Mouse (Mus musculus) cerebellum, adult 11-12 months (tissue): ENCODE measurements around the gene Tapbp.
"Not testable (repeated sequence)": the region's sequence is repeated elsewhere in the genome, so short reads cannot be mapped to it uniquely, and the experiment has no call there.

Experiments
- DNase-seq: peaks from one replicate; pipeline ENCODE4 v3.0.0; 2022

The Tapbp gene

DNA sequence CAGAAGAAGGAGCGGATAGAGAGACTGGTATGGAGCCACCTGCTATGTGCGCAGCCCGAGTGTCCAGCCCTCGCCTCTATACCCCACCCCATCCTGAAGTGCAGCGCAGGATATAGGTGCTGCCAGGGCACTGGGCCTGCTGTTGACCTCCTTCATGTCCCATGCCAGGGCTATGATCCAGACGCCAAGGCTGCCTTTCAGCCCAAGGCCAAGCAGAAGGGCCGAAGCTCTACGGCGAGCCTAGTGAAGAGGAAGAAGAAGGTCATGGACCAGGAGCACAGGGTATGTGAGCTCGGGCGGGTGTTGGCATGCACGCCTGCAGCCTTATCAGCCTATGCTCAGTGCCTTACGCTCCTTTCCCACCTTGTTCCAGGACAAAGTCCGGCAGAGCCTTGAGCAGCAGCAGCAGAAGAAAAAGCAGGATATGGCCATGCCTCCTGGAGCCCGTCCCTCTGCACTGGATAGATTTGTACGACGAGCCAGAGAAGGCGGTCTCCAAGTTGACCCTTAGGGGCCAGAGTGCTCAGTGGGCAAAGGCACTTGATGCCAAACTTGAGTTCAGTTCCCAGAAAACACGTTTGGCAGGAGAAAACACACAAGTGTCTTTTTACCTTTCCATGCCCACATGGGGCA is 33.3 kb downstream of the Tapbp start:
- DNase-seq = peak; percentile 30

DNA sequence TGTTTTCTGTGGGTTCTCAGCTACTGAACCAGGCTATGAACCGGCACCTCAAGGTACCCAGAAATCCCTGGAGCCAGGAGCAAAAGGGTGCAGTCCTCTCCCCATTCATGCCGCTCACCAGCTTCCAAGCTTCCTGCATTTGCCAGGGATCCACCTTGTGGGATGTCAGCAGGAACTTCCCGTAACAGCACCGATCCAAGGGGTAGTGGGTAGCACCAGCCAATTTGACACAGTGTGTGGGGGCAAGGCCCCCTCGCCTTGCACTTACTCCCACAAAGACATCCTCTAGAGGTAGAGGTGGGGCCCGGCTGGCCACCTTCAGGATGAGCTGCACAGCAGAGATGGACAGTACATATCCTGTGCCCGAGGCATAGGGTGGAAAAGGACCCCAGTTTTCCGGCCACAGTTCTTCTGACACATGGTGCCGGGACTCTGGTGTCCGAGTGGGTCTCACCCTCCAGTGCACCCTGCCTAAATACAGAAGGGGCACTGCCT is 34.5 kb downstream of the Tapbp start:
- DNase-seq = no peak

DNA sequence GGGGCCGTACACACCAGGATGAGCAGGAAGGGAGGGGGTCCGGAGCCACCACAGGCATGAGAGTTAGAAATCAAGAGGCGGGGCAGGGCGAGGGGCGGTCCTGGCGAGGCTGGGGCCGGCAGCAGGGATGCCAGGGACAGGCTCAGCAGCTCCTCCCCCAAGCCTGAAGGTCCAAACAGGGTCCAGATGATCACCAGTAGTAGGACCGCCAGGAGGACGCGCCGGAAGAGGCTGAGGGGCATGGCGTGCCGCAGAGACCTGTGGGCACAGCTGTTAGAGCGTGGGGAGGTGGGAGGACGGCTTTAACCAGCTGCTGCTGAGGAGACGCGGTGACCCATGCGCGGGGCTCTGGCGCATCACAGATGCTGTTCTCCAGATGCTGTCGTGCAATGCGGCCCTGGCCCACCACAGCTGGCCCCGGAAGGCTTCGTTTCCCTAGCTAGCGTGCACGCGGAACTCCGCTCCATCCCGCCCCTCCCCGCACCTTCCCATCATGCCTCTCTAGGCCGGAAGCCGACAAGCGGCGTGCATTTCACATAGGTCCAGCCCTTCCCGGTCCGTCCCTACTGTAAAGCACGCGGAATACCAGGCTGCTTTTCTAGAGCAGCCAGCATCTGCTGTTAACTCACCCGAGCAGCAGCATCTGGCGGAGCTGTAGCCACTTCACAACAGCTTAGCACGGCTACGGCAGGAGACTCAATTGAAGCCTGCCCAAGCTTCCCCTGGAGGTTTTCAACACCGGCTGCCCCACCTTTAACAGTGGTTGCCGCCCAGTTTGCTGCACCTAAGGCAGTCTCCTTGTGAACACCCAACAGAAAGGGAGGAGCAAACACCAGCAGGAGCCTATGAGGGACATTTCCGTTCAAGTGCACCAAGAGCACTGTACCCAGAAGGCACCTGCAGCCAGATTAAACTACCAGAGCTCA is 35.6 kb downstream of the Tapbp start, which contains the start of gene B3galt4:
Gene B3galt4, minus strand, starts transcription at position 468 of the 926 bp plus-strand sequence.
- peak; percentile 73 for DNase-seq

DNA sequence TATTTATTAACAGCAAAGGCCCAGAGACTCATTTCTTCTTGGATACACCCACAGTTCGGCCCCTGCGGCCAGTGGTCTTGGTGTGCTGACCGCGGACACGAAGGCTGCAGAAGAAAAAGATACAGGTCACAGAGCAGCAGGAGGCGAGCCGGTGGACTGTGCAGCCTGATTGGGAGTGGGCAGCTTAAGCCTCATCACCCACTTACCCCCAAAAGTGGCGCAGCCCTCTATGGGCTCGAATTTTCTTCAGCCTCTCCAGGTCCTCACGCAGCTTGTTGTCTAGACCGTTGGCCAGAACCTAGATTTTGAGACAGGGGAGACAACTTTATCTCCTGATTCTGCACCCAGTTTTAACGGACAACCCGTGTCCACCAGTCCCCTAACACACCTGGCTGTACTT is 36.3 kb downstream of the Tapbp start:
- not testable (repeated sequence) for DNase-seq

DNA sequence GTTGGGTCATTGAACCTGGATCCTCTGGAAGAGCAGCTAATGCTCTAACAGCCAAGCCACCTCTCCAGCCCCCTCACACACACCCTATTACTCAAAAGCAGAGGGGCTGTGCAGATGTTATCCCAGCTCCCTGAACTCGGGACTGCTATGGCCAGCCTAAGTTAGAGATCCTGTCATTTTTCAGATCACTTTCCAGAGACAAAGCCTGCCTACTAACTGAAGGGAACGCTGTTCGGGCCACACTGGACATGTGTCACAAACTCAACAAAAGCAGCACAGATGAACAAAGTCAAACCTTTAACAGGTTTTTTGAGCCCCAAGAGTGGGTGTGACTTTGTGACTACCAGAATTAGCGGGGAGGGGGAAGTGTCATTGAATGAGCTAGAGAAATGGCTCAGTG is 37.2 kb downstream of the Tapbp start:
- DNase-seq = no peak

DNA sequence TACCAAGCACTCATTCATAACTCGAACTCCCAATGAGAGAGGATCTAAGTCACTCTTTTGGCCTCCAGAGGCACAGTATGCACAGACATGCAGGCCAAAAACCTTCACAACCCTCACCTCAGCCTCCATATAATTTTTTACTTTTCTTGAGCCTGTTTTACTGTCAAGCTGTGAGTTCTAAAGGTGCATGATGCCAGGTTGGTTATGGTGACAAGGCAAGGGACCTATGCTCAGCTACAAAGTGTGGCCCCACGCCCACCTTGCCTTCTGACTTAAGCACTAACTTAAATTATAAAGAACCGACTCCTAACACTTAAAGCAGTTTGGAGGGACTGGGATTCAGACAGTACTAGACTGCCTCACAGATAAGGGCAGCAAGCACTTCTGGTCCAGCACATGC is 37.6 kb downstream of the Tapbp start:
- DNase-seq = no peak

DNA sequence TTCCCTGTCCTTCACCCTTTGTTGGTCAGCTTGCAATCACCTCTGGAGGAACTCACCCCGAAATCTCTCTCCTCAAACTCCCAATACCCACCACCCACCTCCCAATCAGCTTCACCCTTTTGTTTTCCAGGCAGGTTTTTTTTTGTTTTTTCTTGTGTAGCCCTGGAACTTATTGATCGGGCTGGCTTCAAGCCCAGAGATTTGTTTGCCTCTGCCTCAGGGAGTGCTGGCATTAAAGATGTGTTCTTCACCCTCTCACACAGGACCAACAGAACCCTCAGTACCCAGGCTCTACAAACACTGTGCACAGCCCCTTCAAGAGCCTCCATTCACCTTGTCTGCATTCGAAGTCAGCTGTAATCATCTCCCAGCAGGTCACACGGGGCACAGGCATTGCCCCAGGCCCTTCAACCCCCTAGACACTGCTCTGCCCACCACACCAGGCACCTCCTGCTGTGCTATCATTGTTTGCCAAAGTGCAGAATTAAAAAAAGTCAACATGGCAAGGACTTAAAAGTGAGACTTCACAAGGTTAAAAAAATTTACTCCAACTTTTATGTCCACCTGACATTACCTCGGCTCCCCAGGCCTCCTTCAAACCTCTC is 38.4 kb downstream of the Tapbp start:
- DNase-seq = no peak

DNA sequence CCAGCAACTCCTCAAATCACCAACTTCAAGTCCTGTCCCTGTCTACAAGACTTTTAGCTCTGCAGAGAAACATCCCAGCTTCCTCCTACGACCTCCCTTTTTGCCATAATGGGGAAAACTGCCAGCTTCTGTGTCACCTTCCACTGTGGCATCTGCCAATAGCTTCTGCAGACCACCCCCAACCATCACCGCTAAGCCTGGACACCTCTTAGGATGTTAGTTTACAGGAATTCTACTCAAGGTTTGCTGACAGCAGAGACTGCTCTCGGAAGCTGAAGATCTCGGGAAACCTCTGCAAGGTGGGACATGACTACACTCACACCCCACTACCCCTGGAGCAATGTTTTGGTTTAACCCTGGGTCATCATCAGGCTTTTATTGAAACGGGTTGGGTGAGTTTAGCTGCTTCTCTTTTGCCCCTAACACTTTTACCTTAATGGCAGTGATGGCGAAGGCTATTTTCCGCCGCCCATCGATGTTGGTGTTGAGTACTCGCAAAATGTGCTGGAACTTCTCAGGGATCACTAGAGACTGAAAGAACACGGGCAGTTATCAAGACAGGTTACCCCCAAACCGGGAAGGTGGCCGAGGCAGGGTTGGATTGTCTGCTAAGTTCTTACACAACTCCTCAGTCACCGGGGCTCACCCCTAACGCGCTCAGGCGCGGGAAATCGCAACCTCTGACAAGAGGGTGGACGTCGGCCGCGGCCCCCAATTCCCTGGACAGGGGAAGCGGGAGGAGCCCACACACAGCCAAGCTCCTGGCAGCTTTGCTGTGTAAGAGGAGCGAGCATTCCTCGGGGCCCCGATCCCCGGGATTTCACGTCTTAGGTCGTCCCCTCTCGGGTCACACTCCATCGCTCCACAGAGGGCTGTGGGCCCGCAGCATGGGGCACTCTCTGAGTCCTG is 39.2 kb downstream of the Tapbp start:
- no peak for DNase-seq

DNA sequence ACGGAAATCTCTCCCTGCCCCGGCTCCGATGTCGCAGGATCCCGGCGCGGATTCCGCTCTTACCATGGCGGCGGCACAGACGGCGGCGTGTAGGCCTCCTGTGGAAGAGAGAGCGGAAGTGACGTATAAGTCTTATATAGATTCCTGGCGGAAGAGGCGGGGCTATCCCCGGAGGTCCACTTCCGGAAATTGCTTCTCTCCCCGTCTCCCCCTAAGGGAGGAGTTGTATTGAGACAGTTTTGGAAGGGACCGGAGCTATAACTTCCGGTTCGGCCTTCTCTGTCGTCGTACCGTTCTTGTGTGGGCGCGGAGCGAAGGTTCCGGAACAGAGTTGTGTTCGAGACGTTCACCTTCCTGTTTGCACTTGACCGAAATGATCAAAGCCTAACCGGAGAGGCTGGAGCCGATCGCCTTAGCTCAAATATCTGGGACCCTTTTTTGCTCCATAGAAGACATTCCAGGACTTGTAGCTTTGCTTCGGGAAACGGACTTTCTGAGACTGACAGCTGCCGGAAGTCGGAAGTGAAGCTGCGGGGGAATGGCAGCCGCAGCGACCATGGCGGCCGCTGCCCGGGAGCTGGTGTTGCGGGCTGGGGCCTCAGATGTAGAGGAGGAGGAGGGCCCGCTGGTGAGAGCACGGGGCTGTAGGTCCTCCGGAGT is 40.0 kb downstream of the Tapbp start, which contains the start of the genes Vps52 and Rps18:
Gene Vps52, plus strand, starts transcription at position 258 of the 660 bp plus-strand sequence.
Gene Rps18, minus strand, starts transcription at position 447 of the 660 bp plus-strand sequence.
- DNase-seq = peak; percentile 98

DNA sequence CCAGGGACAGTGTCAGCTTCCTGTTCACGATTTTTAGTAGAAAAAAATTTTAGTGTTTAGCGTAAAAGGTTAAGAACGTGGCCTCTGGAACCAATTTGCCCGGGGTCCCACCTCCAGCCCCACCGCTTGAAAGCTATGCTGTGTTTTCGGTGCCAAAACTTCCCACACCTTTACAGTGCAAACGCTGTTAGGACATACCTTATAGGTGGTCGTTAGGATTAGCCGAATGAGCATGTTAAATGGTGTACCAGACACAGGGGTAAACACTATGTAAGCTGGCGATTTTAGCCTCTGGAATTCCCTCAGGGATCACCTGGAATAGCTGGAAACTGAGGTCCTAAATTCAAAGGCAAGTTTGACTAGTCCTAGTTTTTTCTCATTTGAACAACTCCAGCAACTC is 40.6 kb downstream of the Tapbp start:
- no peak for DNase-seq

DNA sequence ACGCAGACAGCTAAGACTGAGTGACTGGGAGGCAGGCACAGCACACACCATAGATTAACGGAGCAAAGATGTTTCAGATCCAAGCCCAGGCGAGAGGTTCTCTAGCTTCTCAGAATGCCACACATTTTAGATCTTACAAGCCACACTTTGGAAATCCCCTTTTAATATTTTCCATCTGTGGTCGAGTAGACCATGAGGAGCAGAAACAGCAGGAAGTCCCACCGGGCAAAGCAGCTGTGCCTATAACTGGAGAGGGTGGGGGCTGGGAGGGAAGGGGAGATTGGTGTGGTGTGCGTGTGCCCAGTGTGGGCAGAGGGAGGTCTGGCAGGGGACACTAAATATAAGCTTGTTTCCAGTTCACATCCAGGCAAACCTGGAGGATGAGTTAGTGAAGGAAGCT is 41.8 kb downstream of the Tapbp start:
- no peak for DNase-seq

DNA sequence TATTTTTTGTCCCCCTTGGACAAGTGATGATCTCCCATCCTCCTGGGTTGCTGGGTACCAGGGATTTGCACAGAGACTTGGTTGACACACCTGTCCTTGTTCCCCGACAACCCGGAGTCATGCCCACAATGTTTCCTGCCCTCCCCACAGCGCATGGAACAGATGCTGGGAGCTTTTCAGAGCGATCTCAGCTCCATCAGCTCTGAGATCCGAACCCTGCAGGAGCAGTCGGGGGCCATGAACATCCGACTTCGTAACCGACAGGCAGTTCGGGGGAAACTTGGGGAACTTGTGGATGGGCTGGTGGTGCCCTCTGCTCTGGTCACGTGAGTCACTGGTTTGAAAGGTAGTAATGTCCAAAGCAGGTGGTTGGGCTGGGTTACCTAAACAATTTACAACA is 42.8 kb downstream of the Tapbp start:
- DNase-seq = no peak

DNA sequence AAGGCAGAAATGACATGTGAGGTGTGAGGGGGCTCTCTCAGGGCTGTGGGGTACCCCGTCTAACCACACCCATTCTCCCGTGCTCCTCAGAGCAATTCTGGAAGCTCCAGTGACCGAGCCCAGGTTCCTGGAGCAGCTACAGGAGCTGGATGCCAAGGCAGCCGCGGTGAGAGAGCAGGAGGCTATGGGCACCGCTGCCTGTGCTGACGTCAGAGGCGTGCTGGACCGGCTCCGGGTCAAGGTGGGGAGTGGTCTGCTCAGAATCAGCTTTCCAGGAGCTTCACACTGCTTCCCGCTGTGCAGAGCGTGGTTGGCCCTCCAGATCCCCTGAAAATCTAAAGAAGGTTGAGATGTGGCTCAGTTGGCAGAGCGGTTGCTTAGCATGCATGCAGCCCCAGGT is 43.4 kb downstream of the Tapbp start:
- no peak for DNase-seq

DNA sequence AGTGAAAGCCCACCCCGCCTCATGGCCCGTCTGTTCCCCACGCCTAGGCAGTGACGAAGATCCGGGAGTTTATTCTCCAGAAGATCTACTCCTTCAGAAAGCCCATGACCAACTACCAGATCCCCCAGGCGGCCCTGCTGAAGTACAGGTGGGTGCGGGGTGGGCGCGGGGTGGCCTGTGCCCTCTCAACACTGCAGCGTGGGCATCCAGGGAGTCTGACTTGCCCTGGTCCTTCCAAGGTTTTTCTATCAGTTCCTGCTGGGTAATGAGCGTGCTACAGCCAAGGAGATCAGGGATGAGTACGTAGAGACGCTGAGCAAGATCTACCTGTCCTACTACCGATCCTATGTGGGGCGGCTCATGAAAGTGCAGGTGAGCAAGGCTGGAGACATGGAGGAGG is 44.2 kb downstream of the Tapbp start:
- DNase-seq = no peak

DNA sequence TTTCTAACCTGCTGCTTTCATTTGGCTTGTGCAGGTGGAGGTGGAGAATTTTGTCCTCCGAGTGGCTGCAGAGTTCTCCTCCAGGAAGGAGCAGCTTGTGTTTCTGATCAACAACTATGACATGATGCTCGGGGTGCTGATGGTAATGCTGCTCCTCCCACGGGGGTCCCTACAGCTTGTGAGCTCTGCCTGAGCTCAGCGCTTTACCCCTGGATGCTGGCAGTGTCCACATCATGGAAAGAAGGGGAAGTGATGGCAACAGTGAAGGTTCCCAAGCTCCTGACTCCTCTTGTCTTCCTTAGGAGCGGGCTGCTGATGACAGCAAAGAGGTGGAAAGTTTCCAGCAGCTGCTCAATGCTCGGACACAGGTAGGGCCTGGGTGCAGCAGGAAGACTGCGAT is 47.2 kb downstream of the Tapbp start:
- no peak for DNase-seq

DNA sequence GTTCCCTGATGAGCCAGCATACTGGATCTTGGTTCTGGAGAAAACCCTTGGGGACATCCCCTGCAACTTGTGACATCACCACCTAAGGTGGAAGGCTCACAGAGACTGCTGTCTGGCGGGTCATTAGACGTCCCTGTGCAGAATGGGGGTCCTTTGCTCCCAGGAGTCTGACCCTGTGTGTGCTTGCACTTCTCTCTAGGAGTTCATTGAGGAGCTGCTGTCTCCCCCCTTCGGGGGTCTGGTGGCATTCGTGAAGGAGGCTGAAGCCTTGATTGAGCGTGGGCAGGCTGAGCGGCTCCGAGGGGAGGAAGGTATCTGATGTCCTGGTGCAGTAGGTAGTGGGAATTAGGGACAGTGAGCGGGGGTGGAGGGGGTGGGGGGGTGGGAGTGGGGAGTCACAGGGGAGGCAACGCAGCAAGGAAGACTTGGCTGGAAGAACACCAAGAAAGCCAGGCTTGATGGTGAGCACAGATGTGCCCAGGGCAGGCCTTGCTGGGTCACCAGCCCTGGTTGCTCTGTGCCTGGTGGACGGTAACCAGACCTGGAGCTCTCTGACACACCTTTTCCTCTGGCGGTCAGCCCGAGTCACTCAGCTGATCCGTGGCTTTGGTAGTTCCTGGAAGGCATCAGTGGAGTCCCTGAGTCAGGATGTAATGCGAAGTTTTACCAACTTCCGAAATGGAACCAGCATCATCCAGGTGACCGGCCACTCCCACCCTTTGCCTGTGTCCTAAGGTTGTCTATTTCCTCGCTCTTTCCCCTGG is 49.6 kb downstream of the Tapbp start:
- no peak for DNase-seq

DNA sequence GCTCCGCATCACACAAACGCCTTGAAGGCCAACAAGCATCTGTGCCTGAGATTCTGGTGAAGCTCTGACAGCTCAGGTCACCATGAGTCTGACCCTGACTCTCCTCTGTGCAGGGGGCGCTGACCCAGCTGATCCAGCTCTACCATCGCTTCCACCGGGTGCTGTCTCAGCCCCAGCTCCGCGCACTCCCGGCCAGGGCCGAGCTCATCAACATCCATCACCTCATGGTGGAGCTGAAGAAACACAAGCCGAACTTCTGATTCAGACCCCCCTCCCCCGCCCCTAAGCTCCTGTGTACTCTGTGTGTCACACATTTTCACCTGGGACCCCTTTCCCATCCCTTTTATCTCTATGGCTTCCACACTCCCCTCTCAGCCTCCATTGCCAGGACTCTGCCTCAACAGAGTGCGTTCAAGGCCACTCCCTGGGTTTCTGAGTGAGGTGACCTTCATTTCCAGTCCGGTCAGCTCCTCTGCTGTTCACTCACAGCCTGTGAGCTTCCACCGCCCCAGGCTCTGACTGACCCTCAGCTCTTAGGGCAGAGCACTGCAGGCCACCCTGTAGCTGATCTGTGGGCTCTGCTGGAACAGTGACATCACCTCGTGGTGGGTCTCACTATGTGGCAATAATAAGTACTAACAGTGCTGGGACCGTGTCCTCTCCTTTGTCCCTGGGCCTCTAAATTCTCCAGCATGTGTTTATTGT is 50.3 kb downstream of the Tapbp start:
- no peak for DNase-seq

DNA sequence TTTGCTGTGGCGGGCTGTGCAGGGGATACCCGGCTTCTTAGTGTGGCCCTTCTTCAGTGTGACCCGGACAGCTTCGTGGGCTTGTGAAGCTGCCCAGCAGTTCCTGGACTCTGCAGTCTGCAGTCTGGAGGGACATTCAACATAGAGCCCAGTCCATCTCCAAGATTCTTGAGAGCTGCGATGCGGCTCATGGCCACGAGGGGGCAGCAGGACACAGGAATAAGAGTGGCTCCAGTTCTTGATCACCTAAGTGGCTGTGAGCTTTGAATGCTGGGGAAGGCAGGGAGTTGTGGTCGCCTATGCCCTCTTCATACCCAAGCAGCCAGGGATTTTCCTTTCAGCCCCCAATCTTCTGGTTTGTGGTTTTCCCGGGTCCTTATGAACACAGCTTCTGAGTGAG is 52.8 kb downstream of the Tapbp start:
- peak; percentile 65 for DNase-seq

DNA sequence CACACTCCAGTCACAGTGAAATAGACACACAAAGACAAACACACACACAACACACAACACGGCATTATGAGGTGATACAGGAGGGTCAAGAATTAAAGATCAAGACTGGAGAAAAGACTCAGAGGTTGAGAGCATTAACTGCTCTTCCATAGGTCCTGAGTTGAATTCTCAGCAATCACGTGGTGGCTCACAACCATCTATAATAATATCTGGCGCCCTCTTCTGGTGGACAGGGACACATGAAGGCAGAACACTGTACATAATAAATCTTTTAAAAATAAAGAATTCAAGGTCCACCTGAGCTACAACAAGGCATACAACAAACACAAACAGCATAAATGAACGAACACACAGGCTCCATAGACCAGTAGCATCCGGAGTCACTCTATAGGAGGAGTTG is 53.2 kb downstream of the Tapbp start:
- no peak for DNase-seq

DNA sequence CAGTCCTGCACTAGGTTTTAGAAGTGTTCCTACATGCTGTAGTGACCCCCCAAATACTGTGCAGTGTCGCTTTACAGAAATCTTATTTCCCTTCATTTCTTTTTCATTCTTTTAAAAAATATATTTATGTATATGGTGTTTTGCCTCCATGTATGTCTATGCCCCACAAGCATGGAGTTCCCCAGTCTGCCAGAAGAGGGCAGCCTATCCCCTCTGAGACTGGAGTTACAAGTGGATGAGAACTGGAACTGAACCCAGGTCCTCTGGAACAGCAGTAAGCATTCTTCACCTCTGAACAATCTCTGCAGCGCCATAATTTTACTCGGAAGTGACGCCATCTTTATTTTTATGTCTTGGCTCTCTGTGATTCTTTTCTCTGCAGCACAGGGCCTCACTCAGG is 53.7 kb downstream of the Tapbp start:
- DNase-seq = no peak
